Mouse (Mus musculus): ENCODE data around the gene Cdh15. TPM values are rescaled to one million over a fixed set of nuclear protein-coding genes. Genes with fewer than 3 reads are reported as not detected.

The Cdh15 gene
- polyA plus RNA-seq, 1 experiment: not detected

DNA sequence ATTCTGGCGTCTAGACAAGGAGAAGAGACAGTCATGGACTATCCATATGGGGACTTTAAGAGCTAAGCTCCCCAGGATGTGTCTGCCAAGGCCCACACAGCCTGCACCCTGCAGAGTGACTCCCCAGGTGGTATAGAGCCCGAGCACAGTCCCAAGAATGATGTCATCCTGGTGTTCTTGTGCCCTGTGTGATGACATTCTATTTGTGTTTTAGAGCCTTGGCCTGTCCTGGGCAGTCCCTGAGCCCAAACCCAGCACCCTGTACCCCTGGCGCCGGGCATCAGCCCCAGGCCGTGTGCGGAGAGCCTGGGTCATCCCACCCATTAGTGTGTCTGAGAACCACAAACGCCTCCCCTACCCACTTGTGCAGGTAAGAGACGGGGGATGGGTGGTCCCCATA lies 8.5 kb downstream of the Cdh15 start:
- no peak for TF ChIP-seq GATA1 (IDR thresholded peaks at IDR 0.05; ENCODE audit: low read length)

DNA sequence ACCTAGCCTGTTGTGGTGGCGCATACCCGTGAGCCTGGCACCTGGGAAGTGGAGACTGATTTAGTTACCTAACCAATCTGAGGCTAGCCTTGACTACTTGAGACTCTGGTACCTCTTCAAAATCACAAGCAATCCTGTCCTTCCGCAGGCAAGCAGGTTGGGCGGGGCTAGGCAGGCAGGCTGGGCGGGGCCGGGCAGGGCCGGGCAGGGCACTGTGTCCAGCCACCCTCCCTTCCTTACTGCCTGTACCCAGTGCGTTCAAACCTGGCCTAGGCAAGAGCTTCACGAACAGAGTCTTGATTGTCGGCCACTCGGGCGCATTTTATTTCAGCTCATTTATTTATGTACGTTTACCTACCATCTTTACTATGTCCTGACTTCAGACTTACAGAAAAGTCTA lies 12.1 kb downstream of the Cdh15 start:
- no peak for TF ChIP-seq GATA1 (IDR thresholded peaks at IDR 0.05; ENCODE audit: low read length)

DNA sequence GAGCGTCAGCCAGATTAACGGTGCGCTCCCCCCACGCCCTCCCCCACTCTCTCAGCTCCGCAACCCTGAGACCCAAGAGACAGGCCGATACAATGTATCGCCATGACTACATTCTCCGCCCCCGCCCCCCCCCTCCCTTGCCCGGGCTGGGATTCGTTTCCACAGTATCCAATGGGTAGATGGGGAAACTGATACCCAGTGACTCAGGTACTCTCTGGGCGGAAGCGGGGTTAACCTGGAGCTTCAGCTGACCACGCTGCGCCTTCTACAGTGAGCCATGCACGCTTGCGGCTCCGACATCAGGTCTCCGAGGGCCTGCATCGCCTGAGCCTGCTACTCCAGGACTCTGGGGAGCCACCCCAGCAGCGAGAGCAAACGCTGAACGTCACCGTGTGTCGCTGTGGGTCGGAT lies 17.0 kb downstream of the Cdh15 start:
- no peak for TF ChIP-seq GATA1 (IDR thresholded peaks at IDR 0.05; ENCODE audit: low read length)

DNA sequence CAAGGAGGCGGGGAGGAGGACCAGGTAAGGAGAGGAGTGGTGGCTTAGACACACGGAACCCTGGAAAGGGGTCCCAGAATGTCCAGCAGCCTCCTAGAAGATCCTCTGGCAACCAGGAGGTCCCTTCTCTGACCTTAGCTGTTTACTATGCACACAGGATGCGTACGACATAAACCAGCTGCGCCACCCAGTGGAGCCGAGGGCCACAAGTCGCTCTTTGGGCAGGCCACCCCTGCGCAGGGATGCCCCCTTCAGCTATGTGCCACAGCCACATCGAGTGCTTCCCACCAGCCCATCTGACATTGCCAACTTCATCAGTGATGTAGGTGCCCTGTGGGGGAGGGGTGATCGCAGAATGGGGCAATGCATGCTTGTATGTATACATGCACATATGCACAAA lies 17.7 kb downstream of the Cdh15 start:
- no peak for TF ChIP-seq GATA1 (IDR thresholded peaks at IDR 0.05; ENCODE audit: low read length)

DNA sequence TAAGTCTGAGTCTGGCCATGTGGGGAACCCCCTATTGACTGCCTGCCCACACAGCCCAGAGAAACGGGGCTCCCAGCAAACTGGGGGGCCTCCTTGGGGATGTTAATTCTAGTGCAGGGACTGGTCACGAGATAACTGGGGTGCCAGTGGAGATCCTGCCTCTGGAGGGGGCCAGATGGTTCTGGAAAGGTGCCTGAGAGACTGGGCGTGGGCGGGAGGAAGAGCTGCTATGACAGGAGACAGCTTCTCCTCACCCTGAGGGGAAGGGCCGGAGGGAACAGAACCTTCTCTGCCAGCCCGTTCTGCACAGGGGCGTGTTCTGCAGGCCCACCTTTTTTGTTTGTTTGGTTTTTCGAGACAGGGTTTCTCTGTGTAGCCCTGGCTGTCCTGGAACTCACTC lies 18.5 kb downstream of the Cdh15 start:
- no peak for TF ChIP-seq GATA1 (IDR thresholded peaks at IDR 0.05; ENCODE audit: low read length)

DNA sequence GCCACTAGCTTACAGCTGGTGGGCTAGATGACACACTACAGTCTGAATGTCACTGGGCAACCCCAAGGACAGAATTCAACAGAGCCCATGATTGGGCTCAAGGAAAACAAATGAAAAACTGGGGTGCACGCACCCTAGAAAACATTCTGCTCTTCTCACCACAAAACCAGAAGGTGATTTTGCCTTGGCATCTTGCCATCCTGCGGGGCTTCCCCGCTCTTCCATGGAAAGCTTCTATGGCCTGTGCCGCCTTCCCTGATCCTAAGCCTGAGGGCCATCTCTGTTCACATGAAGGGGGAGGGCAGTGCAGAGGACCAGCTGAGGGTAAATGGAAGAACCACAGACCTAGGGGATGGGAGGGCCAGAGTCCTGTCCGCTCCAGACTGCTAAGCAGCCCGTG lies 20.2 kb downstream of the Cdh15 start:
- TF ChIP-seq GATA1 (IDR thresholded peaks at IDR 0.05; ENCODE audit: low read length): no peak

DNA sequence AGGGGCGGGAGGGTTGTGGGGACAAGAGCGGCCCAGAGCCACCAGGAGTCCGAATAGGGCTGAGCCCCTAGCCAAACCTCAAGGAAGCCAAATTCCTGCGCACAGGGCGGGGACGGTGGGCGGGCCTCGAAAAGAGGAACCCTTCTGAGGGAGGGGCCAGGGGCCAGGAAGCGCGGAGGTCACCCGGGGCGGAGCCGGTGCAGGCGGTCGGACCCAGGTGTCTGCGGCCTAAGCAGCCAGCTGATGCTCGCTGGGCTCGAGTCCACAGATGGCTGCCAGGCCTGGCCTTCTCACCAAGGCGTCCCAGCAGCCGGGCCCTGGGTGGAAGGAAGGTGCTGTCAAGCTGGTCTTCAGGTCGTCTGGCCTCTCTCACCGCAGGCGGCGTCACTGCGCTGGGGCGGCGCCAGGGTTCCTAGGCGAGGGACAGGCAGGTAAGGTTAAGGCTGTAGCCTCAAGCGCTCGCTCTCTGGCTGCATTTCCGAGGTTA lies 22.7 kb downstream of the Cdh15 start:
- TF ChIP-seq GATA1 (IDR thresholded peaks at IDR 0.05; ENCODE audit: low read length): no peak

DNA sequence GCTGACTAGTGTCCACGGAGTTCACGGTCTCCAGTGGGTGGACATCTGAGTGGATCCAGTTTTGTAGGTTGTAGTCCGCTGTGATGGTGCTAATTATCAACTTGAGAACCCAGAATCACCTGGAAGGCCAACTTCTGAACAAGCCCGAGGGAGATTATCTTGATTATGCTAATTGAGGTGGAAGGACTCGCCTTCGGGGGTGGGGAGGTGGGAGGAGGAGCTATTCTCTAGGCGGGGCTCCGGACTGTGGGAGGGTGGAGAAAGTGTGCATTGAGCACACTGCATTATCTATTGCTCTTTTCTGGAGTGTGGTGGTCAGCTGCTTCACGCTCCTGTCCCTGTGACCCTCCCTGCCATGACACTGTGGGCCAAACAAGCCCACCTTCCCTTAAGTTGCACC lies 23.9 kb downstream of the Cdh15 start:
- TF ChIP-seq GATA1 (IDR thresholded peaks at IDR 0.05; ENCODE audit: low read length): no peak

DNA sequence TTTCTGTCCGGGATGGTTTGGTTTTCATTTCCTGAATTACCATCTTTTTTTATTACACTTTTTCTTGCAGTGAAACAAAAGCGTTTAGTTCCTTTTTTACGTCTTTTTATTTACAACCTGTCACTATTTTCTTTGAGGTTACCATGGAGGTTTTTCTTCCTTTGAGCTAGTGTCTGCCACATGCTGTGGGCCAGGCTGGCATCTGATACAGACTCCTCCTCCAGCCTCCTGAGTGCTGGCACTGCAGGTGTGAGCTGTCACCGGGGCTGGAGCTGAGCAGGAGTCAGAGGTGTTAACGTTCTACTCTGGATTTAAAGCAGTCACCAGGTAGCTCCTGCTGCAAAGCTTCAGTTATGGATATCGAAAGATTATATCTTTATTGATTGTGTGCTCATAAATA lies 25.4 kb downstream of the Cdh15 start:
- TF ChIP-seq GATA1 (IDR thresholded peaks at IDR 0.05; ENCODE audit: low read length): no peak

DNA sequence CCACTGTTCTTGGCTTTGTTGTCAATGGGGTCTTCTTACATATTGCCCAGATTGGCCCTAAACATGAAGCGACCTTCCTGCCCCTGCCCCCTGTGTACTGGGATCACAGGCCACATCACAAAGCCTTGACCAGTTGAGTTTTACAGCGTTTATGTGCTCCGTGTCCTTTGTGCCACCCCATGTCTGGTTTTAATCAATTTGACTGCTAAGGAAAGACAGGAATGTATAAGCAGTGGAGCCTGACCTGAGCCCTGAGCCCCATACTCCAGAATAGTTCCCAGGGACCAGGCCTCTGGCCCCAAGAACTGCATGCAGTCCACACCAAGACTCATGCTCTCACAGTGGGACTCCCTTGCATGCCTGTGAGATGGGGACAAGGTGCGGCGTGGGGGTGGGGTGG lies 27.4 kb downstream of the Cdh15 start:
- TF ChIP-seq GATA1 (IDR thresholded peaks at IDR 0.05; ENCODE audit: low read length): no peak

DNA sequence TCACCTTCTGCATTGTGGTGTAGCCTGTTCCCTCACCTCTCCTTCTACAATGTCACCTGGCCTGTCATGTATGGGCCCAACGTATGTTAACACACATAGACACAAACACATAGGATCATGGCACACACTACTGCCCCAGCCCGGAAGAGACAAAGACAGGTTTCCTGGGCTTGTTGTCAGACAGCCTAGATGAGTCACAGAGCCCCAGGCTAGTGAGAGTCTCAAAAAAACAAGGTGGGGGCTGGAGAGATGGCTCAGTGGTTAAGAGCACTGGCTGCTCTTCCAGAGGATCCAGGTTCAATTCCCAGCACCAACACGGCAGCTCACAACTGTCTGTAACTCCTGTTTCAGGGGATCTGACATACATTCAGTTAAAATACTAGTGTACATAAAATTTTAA lies 30.5 kb downstream of the Cdh15 start:
- TF ChIP-seq GATA1 (IDR thresholded peaks at IDR 0.05; ENCODE audit: low read length): no peak

DNA sequence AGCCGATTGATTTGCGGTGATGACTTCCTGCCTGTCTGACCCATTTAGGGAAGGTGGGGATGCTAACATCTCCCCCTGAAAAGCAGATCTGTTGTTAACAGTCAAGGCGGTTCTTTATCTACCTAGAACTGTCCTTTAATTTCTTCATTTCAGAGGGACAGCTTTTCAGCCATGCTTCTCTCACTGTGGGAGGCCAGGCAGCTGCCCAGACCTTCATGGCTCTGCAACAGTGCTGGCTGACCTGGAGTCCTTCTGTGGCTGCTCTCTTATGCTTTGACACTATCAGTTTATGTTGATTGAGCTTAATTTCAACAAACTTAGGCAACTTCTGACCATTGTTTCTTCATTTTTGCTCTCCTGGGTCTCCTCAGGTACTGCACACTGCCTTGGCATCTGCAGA lies 32.5 kb downstream of the Cdh15 start:
- no peak for TF ChIP-seq GATA1 (IDR thresholded peaks at IDR 0.05; ENCODE audit: low read length)

DNA sequence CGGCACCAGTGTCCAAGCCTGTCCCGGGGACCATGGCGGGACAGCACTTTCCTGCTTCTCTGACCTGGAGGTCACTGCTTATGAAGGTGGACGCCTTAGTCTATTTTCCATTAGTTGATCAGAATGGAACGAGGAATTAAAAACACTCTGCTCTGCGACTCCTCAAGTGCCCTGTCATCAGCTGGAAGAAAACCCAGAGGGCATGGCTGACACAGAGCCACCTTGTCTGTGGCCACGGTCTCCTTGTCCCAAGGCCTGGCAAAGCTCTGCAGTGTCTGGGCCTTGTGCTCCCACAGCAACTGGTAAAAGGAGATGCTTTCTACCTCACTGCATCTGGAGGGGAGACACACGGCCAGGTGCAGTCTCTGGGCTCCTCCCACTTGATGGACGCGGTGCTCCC lies 35.9 kb downstream of the Cdh15 start:
- no peak for TF ChIP-seq GATA1 (IDR thresholded peaks at IDR 0.05; ENCODE audit: low read length)

DNA sequence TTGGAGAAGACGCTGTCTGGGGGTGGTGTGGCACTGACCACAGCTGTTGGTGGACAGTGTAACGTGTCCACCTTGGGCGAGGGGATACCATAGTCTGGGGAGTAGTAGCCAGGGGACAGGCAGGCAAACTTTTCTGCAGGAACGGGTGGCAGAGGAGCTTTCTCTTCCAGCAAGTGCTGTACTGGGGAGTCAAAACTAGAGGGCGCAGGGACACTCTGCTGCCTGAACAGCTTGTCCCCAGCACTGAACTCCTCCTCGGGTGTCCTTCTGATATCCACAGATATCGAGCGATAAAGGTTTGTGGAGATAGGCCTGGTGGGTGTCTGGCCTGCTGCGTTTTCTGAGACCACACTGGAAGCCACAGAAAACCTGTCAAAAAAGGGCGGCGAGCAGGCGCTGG lies 43.7 kb downstream of the Cdh15 start:
- TF ChIP-seq GATA1 (IDR thresholded peaks at IDR 0.05; ENCODE audit: low read length): no peak

DNA sequence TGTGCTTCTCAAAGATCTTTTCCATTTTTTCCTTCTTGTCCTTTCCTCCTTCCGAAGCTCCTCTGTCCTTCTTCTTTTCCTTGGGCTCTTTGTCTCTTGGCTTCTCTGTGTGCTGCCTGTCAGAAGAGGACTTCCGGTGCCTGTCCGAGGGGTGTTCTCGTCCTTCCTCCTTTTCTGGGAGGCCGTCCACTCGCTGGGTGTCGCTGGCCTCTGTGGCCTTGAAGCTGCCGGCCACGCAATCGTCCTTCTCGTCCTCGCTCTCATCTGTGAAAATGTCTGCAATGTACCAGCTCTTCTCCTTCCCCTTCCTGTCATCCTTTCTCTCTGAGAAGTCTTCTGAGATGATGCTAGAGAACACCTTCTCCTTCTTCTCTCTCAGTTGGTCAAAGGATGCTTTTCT lies 45.7 kb downstream of the Cdh15 start:
- no peak for TF ChIP-seq GATA1 (IDR thresholded peaks at IDR 0.05; ENCODE audit: low read length)

DNA sequence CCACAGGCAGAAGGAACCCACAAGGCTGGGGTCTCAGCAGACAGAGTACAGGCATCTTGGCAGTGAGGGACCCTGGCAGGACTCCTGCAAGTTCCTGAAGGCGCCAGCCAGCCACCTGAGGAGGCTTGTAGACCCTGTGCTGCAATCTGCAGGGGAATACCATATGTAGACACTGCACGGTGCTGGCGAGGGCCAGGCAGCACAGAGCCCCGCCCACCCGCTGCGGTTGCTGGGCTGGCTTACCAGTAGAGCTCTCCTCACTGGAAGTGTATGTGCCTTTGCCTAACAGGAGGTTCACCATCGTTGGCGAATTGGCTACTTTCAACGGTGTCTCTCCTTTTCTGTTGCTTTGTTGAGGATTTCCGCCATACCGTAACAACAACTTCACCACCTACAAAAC lies 48.6 kb downstream of the Cdh15 start:
- no peak for TF ChIP-seq GATA1 (IDR thresholded peaks at IDR 0.05; ENCODE audit: low read length)

DNA sequence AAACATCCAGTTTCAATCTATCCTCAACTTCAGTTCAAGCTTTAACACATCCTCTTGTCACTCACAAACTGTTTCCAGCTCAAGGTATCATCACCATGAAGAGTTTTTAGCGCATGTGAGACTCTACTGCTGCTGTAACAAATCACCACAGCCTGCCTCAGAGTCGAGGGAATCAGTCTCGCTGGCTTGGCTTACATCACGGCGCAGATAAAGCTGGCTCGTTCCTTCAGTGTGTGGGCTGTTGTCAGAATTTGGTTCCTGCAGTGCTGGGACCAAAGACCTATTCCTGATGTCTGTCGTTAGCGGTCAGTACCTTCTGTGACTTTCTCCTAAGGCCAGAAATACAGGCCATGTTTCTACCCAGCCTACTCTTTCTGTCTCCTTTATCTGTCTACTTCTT lies 49.4 kb downstream of the Cdh15 start:
- no peak for TF ChIP-seq GATA1 (IDR thresholded peaks at IDR 0.05; ENCODE audit: low read length)

DNA sequence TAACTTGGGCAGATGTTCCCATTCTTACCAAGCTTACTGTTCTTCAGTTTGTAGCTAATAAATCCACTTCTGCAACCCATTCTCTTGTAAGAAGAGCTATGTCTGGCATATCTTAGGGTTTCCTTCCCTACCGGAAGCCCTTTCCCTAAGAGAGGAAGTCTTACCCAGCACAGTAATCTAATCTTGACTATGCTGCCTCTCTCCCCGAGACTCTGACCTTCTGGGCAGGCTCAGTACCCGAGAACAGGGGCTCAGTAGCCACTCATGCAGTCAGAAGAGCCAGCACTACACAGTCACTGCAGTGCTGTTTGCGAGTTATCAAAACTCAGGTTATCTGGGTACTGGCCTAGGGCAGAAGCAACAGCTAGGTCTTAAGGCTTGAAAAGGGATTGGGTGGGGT lies 50.3 kb downstream of the Cdh15 start:
- TF ChIP-seq GATA1 (IDR thresholded peaks at IDR 0.05; ENCODE audit: low read length): no peak
